22 mouse cellular contexts compared by ENCODE assay signal in the genomic region with DNA sequence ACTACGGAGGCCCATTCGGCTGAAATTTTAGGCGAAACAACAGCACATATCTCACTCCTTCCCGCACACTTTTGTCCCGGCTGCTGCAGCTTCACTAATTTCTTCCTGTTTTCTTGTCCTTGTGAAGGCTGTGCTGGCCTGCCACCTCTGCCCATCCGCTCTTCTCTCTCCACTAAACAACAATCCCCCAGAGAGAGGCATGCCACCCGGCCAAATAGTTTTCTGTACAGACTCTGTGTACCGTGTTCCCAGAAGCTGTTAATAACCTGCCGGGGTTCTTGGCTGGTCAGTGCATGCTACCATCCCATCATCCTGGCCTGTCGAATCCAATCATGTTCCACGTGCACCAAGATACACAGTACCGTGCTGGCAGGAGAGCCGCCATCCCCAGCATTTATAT. TPM values are rescaled to one million over a fixed set of nuclear protein-coding genes. Genes with fewer than 3 reads are reported as not detected.
DNase-seq lines count a peak whose midpoint lies in the region; ATAC-seq and TF ChIP-seq lines count a peak whose summit lies in the region.
"Had no signal": no experiment of that assay in that cellular context is flagged by ENCODE, and none has a peak within 500 bp of the region (broad histone marks: within the 10 kb centered on the region; RNA-seq: fewer than 3 reads in every experiment).

No protein-coding gene starts in this region.

- H3K36me3 ChIP-seq in hindbrain, postnatal 0 days (ENCODE audit: insufficient read depth, low read length), result no peaks in the 10 kb centered on the region
- no peaks in the 10 kb centered on the region for H3K36me3 ChIP-seq in hindbrain, embryonic 14.5 days (replicated peaks; ENCODE audit: control insufficient read depth, insufficient read depth)
- no peaks in the 10 kb centered on the region for H3K36me3 ChIP-seq in midbrain, postnatal 0 days (ENCODE audit: insufficient read depth, low read length)
- no peaks in the 10 kb centered on the region for H3K36me3 ChIP-seq in midbrain, embryonic 16.5 days (ENCODE audit: control insufficient read depth, insufficient read depth, low read length)
- H3K36me3 ChIP-seq: embryonic facial prominence, embryonic 10.5 days; embryonic facial prominence, embryonic 12.5 days; forebrain, embryonic 15.5 days; G1E had no signal

- peak; percentile 73 to 79 for DNase-seq in cerebellum, postnatal 10 days
- no peak for DNase-seq in cerebellum, adult 18-20 months
- peak; percentile 41 for DNase-seq in hindbrain, postnatal 0 days (ENCODE audit: low spot score)
- DNase-seq in hindbrain, embryonic 14.5 days (ENCODE audit: low spot score), result no peak
- DNase-seq in midbrain, postnatal 0 days (ENCODE audit: low spot score), result peak; percentile 36
- DNase-seq: adrenal gland, adult 8-10 months; adrenal gland, postnatal 14 days; adrenal gland, postnatal 36 days; B cell, adult 2 months; cerebellum, adult 2 months; cerebellum, adult 9-10 months; forebrain, postnatal 0 days had no signal

- no peak overlapping the region for H3K4me2 ChIP-seq in hindbrain, postnatal 0 days (ENCODE audit: low read depth, low read length)
- H3K4me2 ChIP-seq in hindbrain, embryonic 14.5 days (replicated peaks), result no peak overlapping the region
- no peak overlapping the region for H3K4me2 ChIP-seq in midbrain, postnatal 0 days (ENCODE audit: low read depth, low read length, poor library complexity, severe bottlenecking)
- no peak overlapping the region for H3K4me2 ChIP-seq in midbrain, embryonic 16.5 days (ENCODE audit: low read length)
- H3K4me2 ChIP-seq: embryonic facial prominence, embryonic 12.5 days; forebrain, embryonic 13.5 days; forebrain, embryonic 15.5 days had no signal

- ATAC-seq in hindbrain, postnatal 0 days, result peak; percentile 61; the same call in 1 of the 2 replicates
- ATAC-seq in hindbrain, embryonic 14.5 days (ENCODE audit: low FRiP score), result no peak
- ATAC-seq in midbrain, postnatal 0 days (ENCODE audit: low FRiP score), result no peak
- no peak for ATAC-seq in midbrain, embryonic 16.5 days
- ATAC-seq: activated CD4-positive, CD25-positive, alpha-beta regulatory T cell, adult 4 months; CD4-positive, CD25-positive, alpha-beta regulatory T cell, adult 4 months; forebrain, embryonic 13.5 days; forebrain, embryonic 15.5 days; forebrain, postnatal 0 days; Patski had no signal

- no peak overlapping the region for H3K27ac ChIP-seq in hindbrain, postnatal 0 days
- H3K27ac ChIP-seq in hindbrain, embryonic 14.5 days, result no peak overlapping the region
- no peak overlapping the region for H3K27ac ChIP-seq in midbrain, postnatal 0 days (ENCODE audit: low read depth, low read length)
- H3K27ac ChIP-seq in midbrain, embryonic 16.5 days (ENCODE audit: low read length), result no peak overlapping the region
- H3K27ac ChIP-seq: embryonic facial prominence, embryonic 10.5 days; embryonic facial prominence, embryonic 12.5 days; forebrain, embryonic 13.5 days; forebrain, embryonic 15.5 days had no signal

- TF ChIP-seq CTCF in hindbrain, postnatal 0 days (IDR thresholded peaks at IDR 0.05; ENCODE audit: low read depth), result no peak
- TF ChIP-seq CTCF in midbrain, postnatal 0 days (IDR thresholded peaks at IDR 0.05), result no peak

- H3K9ac ChIP-seq in hindbrain, postnatal 0 days (replicated peaks; ENCODE audit: low read length), result no peak overlapping the region
- no peak overlapping the region for H3K9ac ChIP-seq in hindbrain, embryonic 14.5 days
- no peak overlapping the region for H3K9ac ChIP-seq in midbrain, postnatal 0 days (replicated peaks; ENCODE audit: low read length, poor library complexity, severe bottlenecking)
- no peak overlapping the region for H3K9ac ChIP-seq in midbrain, embryonic 16.5 days (ENCODE audit: low read depth, low read length)
- H3K9ac ChIP-seq: embryonic facial prominence, embryonic 12.5 days; forebrain, embryonic 13.5 days; forebrain, embryonic 15.5 days; forebrain, postnatal 0 days had no signal

- no peak overlapping the region for H3K4me3 ChIP-seq in hindbrain, postnatal 0 days (ENCODE audit: low read length)
- no peak overlapping the region for H3K4me3 ChIP-seq in hindbrain, embryonic 14.5 days (replicated peaks; ENCODE audit: low read length)
- no peak overlapping the region for H3K4me3 ChIP-seq in midbrain, postnatal 0 days (ENCODE audit: low read depth, low read length)
- H3K4me3 ChIP-seq in midbrain, embryonic 16.5 days (ENCODE audit: low read depth, low read length), result no peak overlapping the region
- H3K4me3 ChIP-seq: embryonic facial prominence, embryonic 10.5 days; embryonic facial prominence, embryonic 12.5 days; forebrain, embryonic 13.5 days; forebrain, embryonic 15.5 days had no signal

- no peaks in the 10 kb centered on the region for H3K27me3 ChIP-seq in hindbrain, postnatal 0 days (ENCODE audit: insufficient read depth, low read length)
- H3K27me3 ChIP-seq in hindbrain, embryonic 14.5 days (ENCODE audit: control insufficient read depth, insufficient read depth, low read length), result no peaks in the 10 kb centered on the region
- no peaks in the 10 kb centered on the region for H3K27me3 ChIP-seq in midbrain, postnatal 0 days (ENCODE audit: insufficient read depth, low read length)
- H3K27me3 ChIP-seq in midbrain, embryonic 16.5 days (ENCODE audit: control insufficient read depth, insufficient read depth, low read depth, low read length), result no peaks in the 10 kb centered on the region
- H3K27me3 ChIP-seq: embryonic facial prominence, embryonic 12.5 days; forebrain, embryonic 13.5 days; forebrain, embryonic 15.5 days; Patski had no signal

- WGBS in hindbrain, postnatal 0 days, result 61% methylated on average over 13 of the region's 13 CpGs
- 78% methylated on average over 13 of the region's 13 CpGs for WGBS in hindbrain, embryonic 14.5 days
- whole genome bisulfite sequencing in midbrain, postnatal 0 days, result 82% methylated on average over 13 of the region's 13 CpGs
- 85% methylated on average over 13 of the region's 13 CpGs for WGBS in midbrain, embryonic 16.5 days

- H3K9me3 ChIP-seq in hindbrain, postnatal 0 days (ENCODE audit: low read length), result no peaks in the 10 kb centered on the region
- no peaks in the 10 kb centered on the region for H3K9me3 ChIP-seq in hindbrain, embryonic 14.5 days (ENCODE audit: control insufficient read depth, low read length)
- H3K9me3 ChIP-seq in midbrain, postnatal 0 days (ENCODE audit: low read length), result no peaks in the 10 kb centered on the region
- no peaks in the 10 kb centered on the region for H3K9me3 ChIP-seq in midbrain, embryonic 16.5 days (replicated peaks; ENCODE audit: control insufficient read depth, low read length, poor library complexity, severe bottlenecking)
- H3K9me3 ChIP-seq: embryonic facial prominence, embryonic 10.5 days; embryonic facial prominence, embryonic 12.5 days; forebrain, embryonic 13.5 days; forebrain, embryonic 15.5 days had no signal

- no peaks in the 10 kb centered on the region for H3K4me1 ChIP-seq in hindbrain, postnatal 0 days (ENCODE audit: insufficient read depth, low read length)
- no peaks in the 10 kb centered on the region for H3K4me1 ChIP-seq in hindbrain, embryonic 14.5 days (replicated peaks; ENCODE audit: control insufficient read depth, insufficient read depth, low read length)
- no peaks in the 10 kb centered on the region for H3K4me1 ChIP-seq in midbrain, postnatal 0 days (ENCODE audit: insufficient read depth, low read length)
- H3K4me1 ChIP-seq in midbrain, embryonic 16.5 days (ENCODE audit: control insufficient read depth, insufficient read depth, low read length), result no peaks in the 10 kb centered on the region
- H3K4me1 ChIP-seq: embryonic facial prominence, embryonic 10.5 days; embryonic facial prominence, embryonic 12.5 days had no signal

RNA-seq across cellular contexts. Expression of gene Wasf3, which starts 15.8 kb away (rescaled TPM):
- 38.6 and 39.8 TPM in 2 replicates for total RNA-seq in hindbrain, postnatal 0 days (2014; rRNA removed)
- polyA plus RNA-seq in hindbrain, postnatal 0 days (2015; fragmentation: Nextera tagmentation; extraction: Ambion mirVana), result 15.7 and 17.0 TPM in 2 replicates
- polyA plus RNA-seq in hindbrain, embryonic 14.5 days (2014; fragmentation: Nextera tagmentation; extraction: Ambion mirVana), result 10.3 and 10.4 TPM in 2 replicates
- total RNA-seq in midbrain, postnatal 0 days (2014; rRNA removed), result 40.4 and 40.7 TPM in 2 replicates
- polyA plus RNA-seq in midbrain, postnatal 0 days (2015; fragmentation: Nextera tagmentation; extraction: Ambion mirVana), result 18.3 and 19.1 TPM in 2 replicates
- 21.0 and 21.4 TPM in 2 replicates for polyA plus RNA-seq in midbrain, embryonic 16.5 days (2015; fragmentation: Nextera tagmentation; extraction: Ambion mirVana)
- total RNA-seq: CH12.LX had no signal
- polyA plus RNA-seq: activated CD4-positive, CD25-positive, alpha-beta regulatory T cell, adult 4 months; CD4-positive, CD25-positive, alpha-beta regulatory T cell, adult 4 months; G1E had no signal

Comparison
In these comparisons a context has a peak if more than half of its experiments do, and no peak if none do; other contexts are left out.
1. DNase-seq: peak in cerebellum, postnatal 10 days (2 of 2), hindbrain, postnatal 0 days (single experiment) and midbrain, postnatal 0 days (single experiment); none in cerebellum, adult 18-20 months (0 of 2) and hindbrain, embryonic 14.5 days (single experiment).